Mouse (Mus musculus) retina, postnatal 1 day (tissue): ENCODE data around the gene Them5.

Source experiments
- DNase-seq: peaks from one replicate; pipeline ENCODE4 v3.0.0-alpha.2; 2012

Gene Them5

DNA sequence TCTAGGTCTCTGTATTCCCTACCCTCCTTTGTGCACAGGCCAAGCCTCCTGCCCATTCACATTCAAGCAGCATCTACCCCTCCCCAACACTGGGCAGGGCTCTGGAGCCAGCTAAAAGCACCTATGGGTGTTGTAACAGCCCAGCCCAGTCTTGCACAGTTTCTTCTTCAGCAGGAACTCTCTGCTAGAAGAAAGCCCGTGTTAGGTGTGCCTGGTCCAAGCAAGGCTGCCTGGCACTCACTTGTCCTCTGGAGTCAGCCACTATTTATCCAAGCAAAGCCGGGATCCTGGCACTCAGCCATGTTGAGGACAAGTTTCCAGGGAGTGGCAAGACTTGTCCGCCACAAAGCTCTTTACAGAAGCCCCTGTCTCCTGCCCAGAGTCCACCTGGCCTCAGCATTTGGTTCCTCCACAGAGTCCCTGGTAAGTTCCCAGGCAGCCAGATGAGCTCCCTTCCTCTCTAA lies at the start of gene Them5:
TSS of gene Them5 (plus strand) at position 141 of the 464 bp plus-strand sequence.
- DNase-seq, result peak; percentile 22

GRCm38 (mm10) chr3:94305457-94305856 lies 36.4 kb upstream of the Them5 start:
- DNase-seq, result no peak

- DNase-seq, result no peak
These were observed 34.9 kb upstream of the Them5 start for GRCm38 (mm10) chr3:94306975-94307374.

GRCm38 (mm10) chr3:94309633-94310363 lies 32.1 kb upstream of the Them5 start, which contains the start of gene Them4:
Them4 (plus strand) TSS chr3:94310089.
- DNase-seq, result peak; percentile 94

GRCm38 (mm10) chr3:94310491-94310890 lies 31.4 kb upstream of the Them5 start:
- DNase-seq, result no peak

GRCm38 (mm10) chr3:94310911-94311310 lies 31.0 kb upstream of the Them5 start:
- no peak for DNase-seq

DNA sequence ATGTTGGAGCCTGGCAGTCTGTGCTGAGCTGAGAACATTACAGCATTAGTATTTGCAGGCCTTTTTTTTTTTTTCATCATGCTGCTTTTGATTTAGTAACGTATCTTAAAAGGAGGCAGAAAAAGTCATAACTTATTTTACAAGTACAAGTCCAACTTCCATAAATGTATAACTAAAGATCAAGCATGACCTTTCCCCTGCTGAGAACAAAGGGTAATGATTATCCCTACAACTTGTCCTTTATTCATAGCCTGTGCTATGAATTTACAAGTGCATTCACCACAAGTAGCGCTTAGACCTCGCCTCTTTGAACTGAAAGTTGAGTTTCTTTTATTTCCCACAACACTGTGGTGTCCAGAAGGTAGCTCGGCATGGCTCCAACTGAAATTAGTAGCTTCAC lies 30.5 kb upstream of the Them5 start:
- DNase-seq, result no peak

DNA sequence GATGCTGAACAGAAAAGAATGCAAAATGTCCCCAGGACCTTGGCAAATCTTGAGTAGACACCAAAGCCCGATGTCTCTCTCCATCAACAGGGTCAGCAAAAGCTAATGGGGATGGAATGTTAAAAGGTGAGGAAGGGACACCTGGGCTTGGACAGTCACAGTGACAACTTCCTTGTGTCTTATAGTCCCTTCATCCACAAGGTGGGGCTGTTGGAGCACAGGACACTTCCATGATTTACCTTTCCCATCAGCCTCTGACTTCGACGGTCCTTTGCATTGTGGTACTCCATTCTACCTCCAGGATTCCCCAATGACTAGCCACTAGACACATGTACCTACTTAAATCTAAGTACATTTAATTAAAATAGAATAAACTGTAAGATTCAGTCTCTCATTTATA lies 13.2 kb upstream of the Them5 start:
- DNase-seq, result peak; percentile 14

DNA sequence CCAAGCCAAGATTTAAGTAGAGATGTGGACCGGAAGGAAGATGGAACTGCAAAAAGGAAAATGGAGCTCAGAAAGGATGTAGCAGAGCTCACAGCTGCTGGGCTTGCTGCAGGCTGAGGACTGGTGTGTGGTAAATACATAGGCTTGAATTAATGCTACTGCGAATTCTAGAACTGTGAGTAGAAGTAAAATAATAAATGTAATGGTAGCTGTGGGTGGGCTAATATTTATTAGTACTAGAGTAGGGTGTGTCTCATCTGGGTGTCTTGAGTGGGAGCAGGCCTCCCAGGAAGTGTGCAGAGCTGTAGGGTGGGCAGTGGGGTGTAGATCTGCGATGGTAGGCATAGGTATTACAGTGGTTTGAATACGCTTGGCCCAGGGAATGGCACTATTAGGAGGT lies 7.5 kb upstream of the Them5 start:
- no peak for DNase-seq

DNA sequence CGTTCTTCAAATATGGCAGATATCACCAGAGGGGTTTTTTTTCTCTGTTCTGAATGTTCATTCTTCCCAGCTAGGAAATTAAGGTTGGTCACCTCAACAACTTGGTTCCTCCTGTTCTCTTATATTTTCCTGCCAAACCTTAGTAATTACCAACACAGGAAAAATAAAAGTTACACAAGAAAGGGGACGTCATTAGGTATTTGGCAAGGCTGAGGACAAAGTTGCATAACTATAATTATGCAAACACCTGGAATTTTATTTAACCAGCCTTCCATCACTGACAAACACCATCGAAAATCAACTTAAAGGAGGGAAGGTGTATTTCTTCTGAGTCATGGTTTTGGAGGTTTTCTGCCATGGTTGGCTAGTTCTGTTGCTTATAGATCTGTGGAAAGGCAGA lies 3.4 kb upstream of the Them5 start:
- DNase-seq, result no peak

- DNase-seq, result peak; percentile 77
These were observed 653 bp downstream of the Them5 start for GRCm38 (mm10) chr3:94342552-94342951.

DNA sequence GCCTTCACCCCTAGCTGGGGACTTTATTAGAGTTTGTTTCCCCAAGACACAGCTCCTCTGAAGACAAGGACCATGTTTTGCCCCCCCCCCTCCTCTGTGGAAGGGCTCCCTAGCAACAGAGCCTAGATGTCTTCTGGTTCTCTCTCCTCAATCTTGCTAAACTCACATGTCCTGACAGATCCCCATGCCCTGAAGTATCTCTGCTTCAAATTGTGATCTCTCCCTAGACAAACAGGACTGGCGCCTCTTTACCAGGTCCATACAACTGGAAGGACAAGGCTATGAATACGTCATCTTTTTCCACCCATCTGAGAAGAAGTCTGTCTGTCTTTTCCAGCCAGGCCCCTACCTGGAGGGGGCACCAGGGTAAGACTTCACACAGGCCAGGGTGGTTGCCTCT lies 2.3 kb downstream of the Them5 start:
- no peak for DNase-seq

- no peak for DNase-seq
These were observed 3.0 kb downstream of the Them5 start for GRCm38 (mm10) chr3:94344897-94345296.

DNA sequence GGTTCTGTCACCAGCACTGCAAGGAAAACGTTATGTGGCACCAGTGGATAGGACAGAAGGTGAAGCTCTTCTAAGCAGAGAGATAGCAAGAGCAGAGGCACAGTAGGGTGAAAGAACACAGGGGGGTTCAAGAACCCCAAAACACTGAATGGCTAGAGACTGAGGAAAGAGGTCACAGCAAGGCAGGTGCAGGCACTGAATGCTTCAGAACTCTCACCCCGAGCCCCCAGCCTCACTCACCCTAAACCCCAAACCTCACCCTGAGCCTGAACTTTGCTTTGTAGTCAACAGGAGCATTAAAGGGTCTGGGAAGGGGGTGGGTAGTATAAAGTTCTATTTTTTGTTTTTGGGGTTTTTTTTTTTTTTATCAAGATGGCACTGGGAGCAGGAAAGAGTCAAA lies 6.2 kb downstream of the Them5 start:
- no peak for DNase-seq

DNA sequence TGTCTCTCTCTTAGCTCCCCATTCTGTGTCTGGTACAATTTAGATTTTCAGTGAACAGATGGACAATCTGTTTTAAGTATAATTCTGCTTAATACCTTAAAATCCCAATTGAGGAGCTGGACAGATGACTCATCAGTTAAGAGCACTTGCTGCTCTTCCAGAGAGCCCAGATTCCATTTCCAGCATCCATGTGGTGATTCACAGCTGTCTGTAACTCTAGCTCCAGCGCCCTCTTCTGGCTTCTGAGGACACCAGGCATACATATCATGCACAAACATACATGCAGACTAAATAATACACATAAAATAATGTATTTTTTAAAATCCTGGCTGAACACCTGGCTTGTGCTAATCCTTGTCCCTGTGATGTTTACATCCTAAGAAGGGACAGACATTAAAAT lies 18.9 kb downstream of the Them5 start:
- DNase-seq, result peak; percentile 65

- DNase-seq, result no peak
These were observed 20.2 kb downstream of the Them5 start, which contains the start of gene C2cd4d for GRCm38 (mm10) chr3:94362138-94362537. C2cd4d (plus strand) TSS chr3:94362438.

DNA sequence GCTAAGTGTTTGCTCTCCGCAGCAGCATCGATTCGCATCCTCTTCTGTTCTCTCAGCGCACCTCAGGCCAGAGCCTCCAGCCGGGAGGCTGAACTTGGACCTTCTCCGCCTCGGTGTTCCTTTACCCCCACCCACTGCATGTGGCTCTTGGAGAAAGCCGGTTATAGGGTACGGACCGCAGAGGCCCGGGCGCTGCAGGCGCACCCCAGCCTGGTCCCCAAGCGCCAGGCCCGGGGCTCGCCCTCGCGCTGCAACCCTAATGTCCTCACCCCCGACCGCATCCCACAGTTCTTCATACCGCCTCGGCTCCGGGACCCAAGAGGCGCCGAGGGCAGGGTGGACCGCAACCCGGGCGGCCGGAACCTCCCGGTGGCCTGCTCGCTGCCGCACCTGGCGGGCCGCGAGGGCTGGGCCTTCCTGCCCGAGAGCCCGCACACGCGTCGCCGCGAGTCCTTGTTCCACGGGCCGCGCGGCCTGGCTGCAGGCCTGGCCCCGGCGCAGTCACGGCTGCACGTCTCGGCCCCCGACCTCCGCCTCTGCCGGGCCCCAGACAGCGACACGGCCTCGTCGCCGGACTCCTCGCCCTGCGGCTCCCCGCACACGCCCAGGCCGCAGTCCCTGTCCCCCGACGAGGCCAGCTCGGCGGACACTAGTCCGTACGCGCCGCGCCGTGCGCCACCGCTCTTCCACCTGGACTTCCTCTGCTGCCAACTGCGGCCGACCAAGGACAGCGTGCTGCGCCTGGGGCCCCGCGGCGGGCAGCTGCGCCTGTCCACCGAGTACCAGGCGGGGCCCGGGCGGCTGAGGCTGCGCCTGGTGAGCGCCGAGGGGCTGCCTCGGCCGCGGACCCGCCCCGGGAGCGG lies 21.6 kb downstream of the Them5 start:
- DNase-seq, result peak; percentile 83

- no peak for DNase-seq
These were observed 22.2 kb downstream of the Them5 start for GRCm38 (mm10) chr3:94364154-94364526.

DNA sequence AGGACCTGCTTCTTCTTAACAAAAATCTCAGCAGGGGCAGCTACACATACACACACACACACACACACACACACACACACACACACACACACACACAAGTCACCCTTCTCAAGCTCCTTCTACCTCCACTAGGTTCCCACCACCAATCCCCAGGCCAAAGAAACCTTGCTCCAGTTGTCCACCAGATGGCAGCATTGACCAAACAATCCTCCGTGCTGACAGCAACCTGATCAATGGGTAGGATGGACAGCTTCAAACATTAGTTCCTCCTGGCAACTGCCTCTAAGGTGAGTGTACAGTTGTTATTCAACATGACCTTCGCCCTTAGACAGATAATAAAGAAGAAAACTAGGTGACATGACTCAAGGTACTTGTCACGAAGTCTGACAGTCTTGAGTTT lies 24.9 kb downstream of the Them5 start:
- DNase-seq, result peak; percentile 90

DNA sequence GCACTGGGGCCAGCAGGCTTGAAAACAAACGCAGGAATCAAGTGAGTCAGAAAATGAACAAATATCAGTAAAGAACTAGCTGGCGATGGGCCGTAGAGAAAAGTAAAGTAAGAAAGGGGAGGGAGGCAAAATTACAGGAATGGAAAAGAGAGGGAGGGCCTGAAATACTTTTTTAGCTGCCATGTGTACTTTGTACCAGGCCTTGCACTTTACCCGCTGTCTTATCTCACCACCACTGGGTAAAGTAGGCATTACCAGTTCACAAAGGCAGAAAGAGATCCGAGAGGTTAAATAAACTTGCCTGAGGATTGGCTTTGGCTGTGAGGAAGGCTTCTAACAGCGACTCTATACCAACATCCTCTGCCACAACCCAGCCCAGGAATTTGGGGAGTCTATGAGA lies 25.6 kb downstream of the Them5 start:
- DNase-seq, result no peak

DNA sequence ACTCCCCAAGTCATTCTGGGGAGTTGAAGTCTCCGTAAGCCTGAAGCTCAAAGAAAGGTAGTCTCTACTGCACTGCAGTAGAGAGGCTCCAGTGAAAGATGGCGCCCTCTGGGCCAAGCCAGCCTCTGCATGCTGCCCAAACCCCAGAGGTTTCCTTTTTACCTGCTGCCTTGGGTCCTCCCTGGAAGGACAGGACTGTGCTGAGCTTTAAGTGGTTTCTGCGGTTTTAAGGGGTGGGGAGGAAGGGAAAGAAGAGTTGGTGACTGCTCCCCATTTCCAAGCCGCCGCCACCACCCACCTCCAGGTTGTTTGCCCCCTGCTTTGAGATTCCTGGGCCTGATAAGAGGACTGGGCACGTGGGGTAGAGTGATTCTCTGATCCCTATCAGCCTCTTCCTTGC lies 26.7 kb downstream of the Them5 start:
- no peak for DNase-seq

DNA sequence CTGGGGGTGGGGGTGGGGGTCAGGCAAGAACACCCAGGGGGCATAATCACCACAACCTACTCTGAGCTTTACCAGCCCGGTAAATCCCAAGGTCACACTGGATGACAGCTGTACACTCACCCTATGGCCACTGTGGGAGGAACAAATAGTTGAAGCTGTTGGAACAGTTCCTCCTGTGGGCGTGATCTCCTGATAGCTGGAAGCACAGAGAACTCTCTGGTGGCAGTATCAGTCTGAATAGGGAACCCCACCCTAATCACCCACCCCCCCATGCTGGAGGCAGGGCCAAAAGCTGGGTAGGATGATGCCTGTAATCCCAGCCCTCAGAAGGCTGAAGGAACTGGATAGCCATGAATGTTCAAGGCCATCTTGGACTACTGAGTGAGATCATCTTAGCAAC lies 27.8 kb downstream of the Them5 start:
- DNase-seq, result no peak

- peak; percentile 90 for DNase-seq
These were observed 29.7 kb downstream of the Them5 start for GRCm38 (mm10) chr3:94371637-94372036.

GRCm38 (mm10) chr3:94372038-94372437 lies 30.1 kb downstream of the Them5 start:
- no peak for DNase-seq
